Comparison of ENCODE assay signal across 10 mouse cellular contexts in the genomic region with DNA sequence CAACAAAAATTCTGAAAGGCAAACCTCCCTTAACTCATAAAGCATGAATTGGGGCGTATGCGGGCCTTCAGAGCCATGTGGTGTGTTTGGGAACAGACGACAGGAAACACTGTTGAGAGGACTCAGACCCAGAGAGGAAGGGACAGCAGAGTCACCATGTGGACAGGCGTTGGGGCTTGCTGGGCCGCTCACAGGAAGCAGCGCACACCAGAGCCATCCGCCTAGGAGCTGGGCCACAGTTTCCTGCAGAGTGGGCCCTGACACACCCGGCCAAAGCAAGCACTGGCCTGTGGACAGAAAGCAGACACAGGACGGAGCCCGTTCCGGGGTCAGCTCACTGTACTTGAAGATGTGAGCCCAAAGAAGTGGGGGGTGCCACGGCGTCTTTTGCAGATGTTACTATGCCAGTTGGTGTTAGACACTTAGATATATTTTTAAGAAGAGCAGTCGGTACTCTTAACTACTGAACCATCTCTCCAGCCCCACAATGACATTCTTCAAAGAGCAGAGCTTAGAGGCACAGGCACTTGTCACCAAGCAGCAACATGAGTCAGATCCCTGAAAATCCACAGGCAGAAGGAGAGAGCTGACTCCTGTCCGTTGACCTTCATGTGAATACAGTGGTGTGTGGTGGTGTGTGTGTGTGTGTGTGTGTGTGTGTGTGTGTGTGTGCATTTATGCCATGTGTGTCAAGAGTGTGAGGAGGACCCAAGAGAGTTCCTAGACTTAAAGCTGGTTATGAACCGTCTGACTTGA. TPM values are rescaled to one million over a fixed set of nuclear protein-coding genes. Genes with fewer than 3 reads are reported as not detected.
A peak's percentile ranks its signal among the peaks of the same experiment; 100 is the strongest.
DNase-seq lines count a peak whose midpoint lies in the region; ATAC-seq and TF ChIP-seq lines count a peak whose summit lies in the region.
"Had no signal": no experiment of that assay in that cellular context is flagged by ENCODE, and none has a peak within 500 bp of the region (broad histone marks: within the 10 kb centered on the region; RNA-seq: fewer than 3 reads in every experiment).

No protein-coding gene starts in this region.

- no peak for ATAC-seq in forebrain, embryonic 11.5 days (replicated peaks; ENCODE audit: low FRiP score)
- ATAC-seq: hindbrain, embryonic 16.5 days had no signal

- peaks cover 0 to 7% of the 10 kb centered on the region in 2 experiments; a peak in 1 of 4 replicates for H3K36me3 ChIP-seq in MEL (ENCODE audit: control insufficient read depth in 1 of 2, insufficient read depth in 2 of 2, low read length in 2 of 2)
- H3K36me3 ChIP-seq in limb, embryonic 10.5 days, result no peaks in the 10 kb centered on the region
- no peaks in the 10 kb centered on the region for H3K36me3 ChIP-seq in forebrain, embryonic 11.5 days (ENCODE audit: control insufficient read depth, insufficient read depth, low read length)

- no peak overlapping the region for H3K27ac ChIP-seq in MEL (ENCODE audit: control insufficient read depth, low read depth, low read length)
- H3K27ac ChIP-seq in limb, embryonic 10.5 days, result 0 out of 2 replicates have a peak overlapping the region, but pooled peaks have one; percentile 0
- no peak overlapping the region for H3K27ac ChIP-seq in forebrain, embryonic 11.5 days (ENCODE audit: low read depth, low read length)

- peaks cover 0 to 21% of the 10 kb centered on the region in 2 experiments; a peak in 3 of 4 replicates for H3K4me1 ChIP-seq in MEL (ENCODE audit: control insufficient read depth in 1 of 2, insufficient read depth in 2 of 2, low read length in 2 of 2)
- 0 out of 2 replicates have a peak, but pooled peaks cover 8% of the 10 kb centered on the region for H3K4me1 ChIP-seq in limb, embryonic 10.5 days
- no peaks in the 10 kb centered on the region for H3K4me1 ChIP-seq in forebrain, embryonic 11.5 days (replicated peaks; ENCODE audit: control insufficient read depth, insufficient read depth, low read length)

- TF ChIP-seq EP300 in MEL (IDR thresholded peaks at IDR 0.05; ENCODE audit: low read depth in 1 of 2, low read length in 2 of 2), result no peak

- no peaks in the 10 kb centered on the region for H3K9me3 ChIP-seq in MEL (replicated peaks; ENCODE audit: insufficient read depth, low read length)
- no peaks in the 10 kb centered on the region for H3K9me3 ChIP-seq in limb, embryonic 10.5 days (replicated peaks)
- H3K9me3 ChIP-seq in forebrain, embryonic 11.5 days (ENCODE audit: control insufficient read depth, low read length), result no peaks in the 10 kb centered on the region

- no peak for TF ChIP-seq RAD21 in MEL (IDR thresholded peaks at IDR 0.05; ENCODE audit: low read depth, low read length)

- H3K9ac ChIP-seq in MEL (ENCODE audit: control insufficient read depth, low read depth, low read length, poor library complexity, severe bottlenecking), result no peak overlapping the region
- no peak overlapping the region for H3K9ac ChIP-seq in forebrain, embryonic 11.5 days (ENCODE audit: low read length)

- TF ChIP-seq CTCF in MEL (IDR thresholded peaks at IDR 0.05 in 2 of 3, conservative IDR thresholded peaks at IDR 0.05 in 1 of 3; ENCODE audit: control insufficient read depth in 1 of 3, insufficient read depth in 1 of 3, low read depth in 2 of 3, low read length in 3 of 3, poor library complexity in 1 of 3, severe bottlenecking in 1 of 3), result no peak

- WGBS in limb, embryonic 10.5 days, result 83% methylated on average over 16 of the region's 16 CpGs
- WGBS in forebrain, embryonic 11.5 days, result 90% methylated on average over 16 of the region's 16 CpGs

- H3K4me3 ChIP-seq in MEL (ENCODE audit: control insufficient read depth in 1 of 2, insufficient read depth in 1 of 2, low read depth in 2 of 2, low read length in 2 of 2), result no peak overlapping the region
- H3K4me3 ChIP-seq in limb, embryonic 10.5 days, result no peak overlapping the region
- no peak overlapping the region for H3K4me3 ChIP-seq in forebrain, embryonic 11.5 days (ENCODE audit: low read depth, low read length)

- peak; percentile 38 to 66 for DNase-seq in adrenal gland, adult (ENCODE audit: inconsistent age in 2 of 2, low spot score in 1 of 2)
- DNase-seq in adrenal gland, postnatal 4 days (ENCODE audit: low spot score in 2 of 2), result no peak
- peak; percentile 28 for DNase-seq in MEL (ENCODE audit: low read depth, low spot score)
- DNase-seq in heart, postnatal 4 days, result peak; percentile 57
- DNase-seq in limb, embryonic 10.5 days (ENCODE audit: low spot score), result no peak
- DNase-seq in testis, postnatal 14 days (ENCODE audit: low spot score), result no peak
- no peak for DNase-seq in forebrain, embryonic 11.5 days (ENCODE audit: low spot score)
- no peak for DNase-seq in cerebellum, adult 9-10 months
- DNase-seq: cerebellum, adult 18-20 months had no signal

- H3K79me2 ChIP-seq in MEL (ENCODE audit: control insufficient read depth, insufficient read depth, low read length, poor library complexity), result no peaks in the 10 kb centered on the region

- TF ChIP-seq POLR2A in MEL (IDR thresholded peaks at IDR 0.05; ENCODE audit: control insufficient read depth in 1 of 2, insufficient read depth in 1 of 2, low read depth in 1 of 2, low read length in 2 of 2, poor library complexity in 1 of 2), result no peak

- no peak overlapping the region for H3K4me2 ChIP-seq in forebrain, embryonic 11.5 days (ENCODE audit: low read depth, low read length, severe bottlenecking)

- no peaks in the 10 kb centered on the region for H3K27me3 ChIP-seq in MEL (ENCODE audit: control insufficient read depth in 1 of 2, insufficient read depth in 2 of 2, low read length in 2 of 2)
- H3K27me3 ChIP-seq in limb, embryonic 10.5 days (ENCODE audit: low read depth, poor library complexity, severe bottlenecking), result no peaks in the 10 kb centered on the region
- H3K27me3 ChIP-seq in forebrain, embryonic 11.5 days (ENCODE audit: control insufficient read depth, insufficient read depth, low read length), result no peaks in the 10 kb centered on the region

TF ChIP-seq in MEL, 35 proteins besides CTCF, POLR2A, EP300 and RAD21:
- TF ChIP-seq CHD1 (IDR thresholded peaks at IDR 0.05; ENCODE audit: low read depth, low read length), result no peak
TF ChIP-seq in MEL: peak in this region for 0.

RNA-seq across cellular contexts. Expression of a gene that starts 22.1 kb away (rescaled TPM):
- total RNA-seq in adrenal gland, postnatal 4 days (2021), result 100 to 1,000 TPM; 122 to 151 TPM
- not detected in 2 replicates for total RNA-seq in MEL (2012; rRNA removed)
- not detected for polyA plus RNA-seq in MEL (2012; ENCODE audit: insufficient read depth in 1 of 2, insufficient read length in 2 of 2, low read depth in 1 of 2, low replicate concordance in 2 of 2, missing spikeins in 1 of 2)
- total RNA-seq in heart, postnatal 4 days (2021), result 100 to 1,000 TPM; 145 to 173 TPM
- 806 and 864 TPM in 2 replicates for polyA plus RNA-seq in limb, embryonic 10.5 days (2016; fragmentation: Nextera tagmentation; extraction: Ambion mirVana)
- 680 and 728 TPM in 2 replicates for polyA plus RNA-seq in forebrain, embryonic 11.5 days (2014; fragmentation: Nextera tagmentation; extraction: Ambion mirVana)

Comparison
In these comparisons a context has a peak if more than half of its experiments do, and no peak if none do; other contexts are left out.
1. DNase-seq: peak in adrenal gland, adult (2 of 2), MEL (single experiment) and heart, postnatal 4 days (single experiment); none in adrenal gland, postnatal 4 days (0 of 2), limb, embryonic 10.5 days (single experiment), testis, postnatal 14 days (single experiment), forebrain, embryonic 11.5 days (single experiment) and cerebellum, adult 9-10 months (single experiment).
2. RNA of a gene that starts 22.1 kb away (total RNA-seq): 145 to 173 TPM in heart, postnatal 4 days and 122 to 151 TPM in adrenal gland, postnatal 4 days; not detected in MEL; every median in the first group is over 100 times any median in the second.